Mouse (Mus musculus) telencephalon, adult 2 months (tissue): Measurements from ENCODE around the gene Bhlha15.

Experiments
- DNase-seq: peaks from one replicate; pipeline ENCODE4 v3.0.0-alpha.2; 2011; ENCODE audit warnings: low read depth, low spot score

Gene Bhlha15

GRCm38 (mm10) chr5:144191026-144191425, 940 bp downstream of the Bhlha15 start:
- no peak for DNase-seq

GRCm38 (mm10) chr5:144192673-144193072, 2.6 kb downstream of the Bhlha15 start:
- DNase-seq: no peak

- DNase-seq: no peak
Observed at GRCm38 (mm10) chr5:144194416-144194815, 4.3 kb downstream of the Bhlha15 start.

GRCm38 (mm10) chr5:144195567-144195966, 5.5 kb downstream of the Bhlha15 start:
- no peak for DNase-seq

- DNase-seq: no peak
Observed at GRCm38 (mm10) chr5:144200616-144201015, 10.5 kb downstream of the Bhlha15 start.

GRCm38 (mm10) chr5:144202430-144202829, 12.3 kb downstream of the Bhlha15 start:
- no peak for DNase-seq

GRCm38 (mm10) chr5:144203398-144203959, 13.4 kb downstream of the Bhlha15 start:
- DNase-seq: no peak

GRCm38 (mm10) chr5:144204303-144204702, 14.2 kb downstream of the Bhlha15 start:
- DNase-seq: no peak

- no peak for DNase-seq
Observed at GRCm38 (mm10) chr5:144204911-144205310, 14.8 kb downstream of the Bhlha15 start.

- no peak for DNase-seq
Observed at GRCm38 (mm10) chr5:144206069-144206468, 16.0 kb downstream of the Bhlha15 start.

- DNase-seq: no peak
Observed at GRCm38 (mm10) chr5:144207478-144207877, 17.4 kb downstream of the Bhlha15 start.

GRCm38 (mm10) chr5:144214453-144214852, 24.4 kb downstream of the Bhlha15 start:
- no peak for DNase-seq

GRCm38 (mm10) chr5:144215992-144216391, 25.9 kb downstream of the Bhlha15 start:
- no peak for DNase-seq

GRCm38 (mm10) chr5:144218061-144218460, 28.0 kb downstream of the Bhlha15 start:
- DNase-seq: no peak

- no peak for DNase-seq
Observed at GRCm38 (mm10) chr5:144219306-144219705, 29.2 kb downstream of the Bhlha15 start.

GRCm38 (mm10) chr5:144219936-144220335, 29.9 kb downstream of the Bhlha15 start:
- no peak for DNase-seq

GRCm38 (mm10) chr5:144221305-144221704, 31.2 kb downstream of the Bhlha15 start:
- DNase-seq: no peak

- DNase-seq: no peak
Observed at GRCm38 (mm10) chr5:144222811-144223502, 32.9 kb downstream of the Bhlha15 start.

- DNase-seq: peak; percentile 92
Observed at GRCm38 (mm10) chr5:144223503-144223862, 33.4 kb downstream of the Bhlha15 start, which contains the start of gene Tecpr1. Gene Tecpr1, minus strand, starts transcription at chr5:144223615.

GRCm38 (mm10) chr5:144223899-144224816, 34.1 kb downstream of the Bhlha15 start:
- DNase-seq: no peak

GRCm38 (mm10) chr5:144226220-144226619, 36.1 kb downstream of the Bhlha15 start:
- DNase-seq: no peak

- DNase-seq: no peak
Observed at GRCm38 (mm10) chr5:144230216-144230615, 40.1 kb downstream of the Bhlha15 start.
